Mouse (Mus musculus) cerebellum, adult 2 months (tissue): ENCODE results near the gene Polr2h.

ENCODE experiments used
- CTCF ChIP-seq: fragments of 200-500 bp; IDR thresholded peaks from 2 replicates; pipeline ENCODE4 v1.5.1; 2011; ENCODE audit warnings: low read depth, mild to moderate bottlenecking, control low read depth, low read length, moderate library complexity, borderline replicate concordance; ENCODE audit not compliant: insufficient read depth
- POLR2A ChIP-seq: fragments of 200-500 bp; IDR thresholded peaks from 2 replicates; pipeline ENCODE4 v1.6.1; 2011; ENCODE audit warnings: low read length, control low read depth, borderline replicate concordance; ENCODE audit not compliant: insufficient read depth

GRCm38 (mm10) chr16:20700036-20700435, 17.4 kb upstream of the Polr2h start:
- TF ChIP-seq POLR2A (no peak), CTCF (no peak)
